Mouse (Mus musculus) forebrain, postnatal 0 days (tissue): ENCODE data around the gene Bora. TPM values are rescaled to one million over a fixed set of nuclear protein-coding genes. Genes with fewer than 3 reads are reported as not detected.

Experiments used
- ATAC-seq: fragments of 200-750 bp; cut with Nextera tagmentation; 2 replicates; pipeline ENCODE4 v1.8.0; 2017; ENCODE audit warnings: mild to moderate bottlenecking, moderate library complexity
- DNase-seq: peaks from one replicate; pipeline ENCODE4 v3.0.0-alpha.2; 2015
- H3K27ac ChIP-seq: fragments of 300-500 bp; sonication (generic); 2 replicates; pipeline ENCODE4 v1.5.1; 2014; ENCODE audit warnings: low read depth, mild to moderate bottlenecking, antibody characterized with exemption, low read length, moderate library complexity, mixed read lengths
- H3K27me3 ChIP-seq: fragments of 300-500 bp; sonication (generic); 2 replicates; pipeline ENCODE4 v1.6.1; 2014; ENCODE audit warnings: mild to moderate bottlenecking, low read length, mixed read lengths; ENCODE audit not compliant: insufficient read depth
- H3K36me3 ChIP-seq: fragments of 300-500 bp; sonication (generic); 2 replicates; pipeline ENCODE4 v1.6.1; 2014; ENCODE audit warnings: mild to moderate bottlenecking, moderate library complexity; ENCODE audit not compliant: insufficient read depth
- H3K4me1 ChIP-seq: fragments of 300-500 bp; sonication (generic); 2 replicates; pipeline ENCODE4 v1.6.1; 2014; ENCODE audit warnings: antibody characterized with exemption; ENCODE audit not compliant: insufficient read depth
- H3K4me2 ChIP-seq: fragments of 300-500 bp; sonication (generic); 2 replicates; pipeline ENCODE4 v1.6.1; 2014; ENCODE audit warnings: low read depth, mild to moderate bottlenecking, moderate library complexity
- H3K4me3 ChIP-seq: fragments of 300-500 bp; sonication (generic); 2 replicates; pipeline ENCODE4 v1.5.1; 2014; ENCODE audit warnings: low read depth, low read length, mixed read lengths
- H3K9ac ChIP-seq: fragments of 300-500 bp; sonication (generic); 2 replicates; pipeline ENCODE4 v1.6.1; 2014; ENCODE audit warnings: mild to moderate bottlenecking
- H3K9me3 ChIP-seq: fragments of 300-500 bp; sonication (generic); 2 replicates; pipeline ENCODE4 v1.6.1; 2016; ENCODE audit warnings: low read length
- CTCF ChIP-seq: sonication (generic); IDR thresholded peaks from 2 replicates; pipeline ENCODE4 v1.5.1; 2016; ENCODE audit warnings: antibody characterized with exemption, control low read depth, low read depth
- WGBS: fragments of 180-500 bp; shearing (Covaris S2); extraction: QIAGEN DNeasy Blood & Tissue Kit; methylation state at CpG from one replicate; pipeline ENCODE4 v1.1.7; 2014; 5-methylcytosine and 5-hydroxymethylcytosine counted together
- polyA plus RNA-seq: library from polyadenylated mRNA; unstranded; fragments of >200 nt; fragmentation: Nextera tagmentation; extraction: Ambion mirVana; gene quantifications from 2 replicates; pipeline ENCODE4 v1.2.1, GENCODE M21; 2015
- total RNA-seq: library from RNA; depleted of rRNA; stranded (reverse); fragments of >200 nt; gene quantifications from 2 replicates; pipeline ENCODE4 v1.2.3, GENCODE M21; 2014; rRNA removed

The Bora gene
- 3.7 and 4.2 TPM in 2 replicates for total RNA-seq
- polyA plus RNA-seq: 4.4 and 7.0 TPM in 2 replicates

DNA sequence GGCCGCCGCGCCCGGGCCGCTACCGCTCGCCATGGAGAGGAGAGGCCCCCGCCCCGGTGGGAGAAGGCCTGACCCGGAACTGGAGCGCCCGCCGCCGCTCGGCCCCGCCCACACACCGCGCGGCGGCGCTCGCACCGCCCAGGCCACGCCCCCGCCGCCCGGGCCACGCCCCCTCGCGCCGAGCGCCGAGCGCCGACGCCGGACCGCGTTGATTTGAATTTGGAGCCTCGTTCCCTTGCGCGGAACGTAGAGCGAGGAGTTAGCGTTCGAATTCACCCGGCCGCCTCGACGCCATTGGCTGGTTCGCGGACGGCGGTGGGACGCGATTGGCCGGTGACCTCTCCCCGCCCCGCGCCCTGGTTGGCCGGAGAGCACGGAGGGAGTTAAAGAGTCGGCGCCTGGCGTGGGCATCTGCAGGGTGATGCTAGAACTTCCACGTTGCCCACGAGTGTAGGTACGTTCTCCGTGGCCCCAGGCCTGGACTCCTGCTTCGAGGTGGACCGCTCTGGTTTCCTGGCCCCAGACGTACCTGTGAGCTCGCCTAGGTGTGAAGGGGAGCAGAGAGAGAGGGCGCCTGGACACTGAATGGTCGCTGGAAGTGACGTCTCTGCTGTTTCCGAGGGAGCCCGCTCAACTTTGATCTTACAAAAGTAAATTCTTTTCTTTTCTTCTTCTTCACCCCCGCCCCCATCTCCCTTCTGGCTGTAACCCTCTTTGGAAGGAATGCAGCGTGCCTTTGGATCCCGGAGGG, at the start of gene Bora, which contains the start of gene Mzt1:
TSS of gene Bora (plus strand) at position 192 of the 751 bp plus-strand sequence.
TSS of gene Mzt1 (minus strand) at position 104 of the 751 bp plus-strand sequence.
- Histone ChIP-seq H3K4me2 (peak within 1 kb of the TSS; percentile 87), H3K27ac (peak within 1 kb of the TSS; percentile 81), H3K36me3 (no peaks in the 10 kb centered on the region), H3K9ac (peak within 1 kb of the TSS; percentile 84), H3K9me3 (no peaks in the 10 kb centered on the region), H3K27me3 (no peaks in the 10 kb centered on the region), H3K4me1 (peaks cover 13% of the 10 kb centered on the region), H3K4me3 (peak within 1 kb of the TSS; percentile 87)
- DNase-seq (peak; percentile 93), ATAC-seq (peak; percentile 96)
- WGBS: under 1% methylated on average over 78 of the region's 81 CpGs
- no peak for TF ChIP-seq CTCF

DNA sequence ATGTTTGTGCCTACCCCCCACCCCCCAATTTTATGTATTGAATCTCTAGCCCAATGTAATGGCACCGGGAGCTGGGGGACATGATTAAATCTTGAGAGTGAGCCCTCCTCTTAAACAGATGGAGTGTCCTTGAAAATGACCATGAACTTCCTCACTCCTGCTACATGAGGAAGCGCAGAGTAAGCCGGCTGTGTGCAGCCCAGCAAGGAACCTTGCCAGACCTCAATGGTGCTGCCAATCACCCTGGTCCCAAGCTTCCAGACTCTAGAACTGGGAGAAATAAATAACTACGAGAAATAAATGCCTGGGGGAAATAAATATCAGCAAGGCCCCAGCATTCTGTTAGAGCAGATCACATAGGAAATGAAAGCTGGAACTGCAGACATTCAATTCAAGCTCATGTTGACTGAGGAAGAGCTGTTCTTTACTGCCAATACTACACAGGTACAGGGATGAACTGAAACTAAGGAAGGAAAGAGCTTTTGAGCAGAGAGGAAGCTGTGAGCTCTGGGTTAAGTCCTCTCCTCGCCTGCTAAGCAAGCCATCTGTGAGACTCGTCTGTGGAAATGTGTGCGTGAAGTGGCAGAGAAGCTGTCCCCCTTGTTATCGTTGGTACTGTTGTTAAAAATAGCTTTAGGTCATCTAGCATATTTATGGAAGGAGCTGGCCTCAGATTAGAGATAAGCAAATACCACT, 35.6 kb upstream of the Bora start:
- no peak overlapping the region for H3K27ac ChIP-seq
- H3K4me2 ChIP-seq: no peak overlapping the region
- H3K27me3 ChIP-seq: no peaks in the 10 kb centered on the region
- ATAC-seq (0 out of 2 replicates have a peak, but pooled peaks have one; percentile 10), DNase-seq (no peak)
- H3K9ac ChIP-seq: no peak overlapping the region
- H3K36me3 ChIP-seq: no peaks in the 10 kb centered on the region
- TF ChIP-seq CTCF: no peak
- H3K9me3 ChIP-seq: no peaks in the 10 kb centered on the region
- H3K4me1 ChIP-seq: no peaks in the 10 kb centered on the region
- H3K4me3 ChIP-seq: no peak overlapping the region
- WGBS: 62% methylated on average over 8 of the region's 8 CpGs

DNA sequence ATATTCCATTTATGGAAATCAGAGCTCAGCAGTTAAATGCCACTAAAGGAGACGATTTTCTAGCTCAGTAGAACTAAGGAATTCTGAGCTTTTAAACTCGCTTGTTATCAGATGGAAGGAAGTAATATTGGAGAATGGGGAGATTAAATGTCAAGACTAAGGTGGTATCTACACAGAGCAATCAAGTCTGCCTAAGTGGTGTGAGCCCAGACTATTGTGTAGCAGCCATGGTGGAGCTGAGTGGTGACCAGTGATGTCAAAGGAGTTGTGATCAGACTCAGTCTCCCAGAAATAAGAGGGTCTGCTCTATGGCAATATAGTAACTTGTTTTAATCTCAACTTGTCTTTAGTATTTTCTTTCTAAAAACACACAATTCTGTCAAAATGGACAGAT, 35.1 kb upstream of the Bora start:
- no peaks in the 10 kb centered on the region for H3K36me3 ChIP-seq
- H3K9me3 ChIP-seq: no peaks in the 10 kb centered on the region
- H3K4me1 ChIP-seq: no peaks in the 10 kb centered on the region
- DNase-seq: no peak
- no peaks in the 10 kb centered on the region for H3K27me3 ChIP-seq
- no peak for ATAC-seq
- no peak overlapping the region for H3K27ac ChIP-seq
- H3K9ac ChIP-seq: no peak overlapping the region
- 46% methylated on average over 2 of the region's 2 CpGs for WGBS
- H3K4me2 ChIP-seq: no peak overlapping the region
- TF ChIP-seq CTCF: no peak
- no peak overlapping the region for H3K4me3 ChIP-seq

DNA sequence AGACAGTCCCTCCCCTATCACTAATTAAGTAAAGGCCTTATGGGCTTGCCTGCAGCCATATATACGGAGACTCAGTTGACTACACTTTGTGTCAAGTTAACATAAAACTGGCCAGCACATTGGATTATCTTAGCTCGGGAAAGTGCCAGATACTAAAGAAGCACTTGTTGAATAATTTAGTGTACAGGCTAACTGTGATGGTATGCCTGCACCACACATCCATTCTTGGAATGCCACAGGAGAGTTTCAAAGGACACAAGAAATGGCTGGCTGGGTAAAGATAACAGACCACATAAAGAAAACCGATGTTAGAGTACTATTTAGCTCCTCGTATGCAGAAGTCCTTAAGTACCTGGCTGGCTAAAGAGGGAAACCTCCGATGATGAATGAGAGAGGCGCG, 27.3 kb upstream of the Bora start:
- H3K4me2 ChIP-seq: no peak overlapping the region

DNA sequence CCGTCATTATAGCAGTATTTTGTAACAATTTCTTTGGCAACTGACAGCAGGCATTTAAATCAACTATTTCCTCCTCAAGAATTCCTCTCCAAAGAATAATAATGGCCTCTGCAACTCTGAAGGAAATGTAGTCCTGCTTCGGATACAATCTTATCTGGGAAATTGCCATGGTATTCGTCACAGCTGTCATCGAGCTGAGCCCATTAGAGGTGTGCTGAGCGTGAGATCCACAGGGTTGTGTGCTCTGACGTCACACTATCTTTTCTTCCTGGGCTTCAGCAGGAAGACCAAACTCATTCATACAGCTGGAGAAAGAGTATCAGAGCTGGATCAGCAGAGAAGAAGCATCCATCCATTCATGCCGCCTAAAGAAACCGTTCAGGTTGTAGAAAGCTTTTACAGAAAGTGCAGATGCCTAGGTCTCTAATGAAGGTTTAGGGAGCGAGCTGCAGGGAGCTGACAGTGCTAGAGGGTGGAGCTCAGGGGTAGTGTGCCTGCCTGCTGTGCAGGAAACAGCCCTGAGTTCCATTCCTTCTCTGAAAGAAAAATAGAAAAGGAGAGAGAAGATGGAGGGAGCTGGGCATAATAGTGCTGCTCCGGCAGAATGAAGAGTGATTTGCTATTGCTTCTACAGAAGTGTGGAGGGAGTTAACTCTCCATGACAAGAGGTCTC, 26.8 kb upstream of the Bora start:
- Histone ChIP-seq H3K9ac (no peak overlapping the region), H3K4me2 (no peak overlapping the region), H3K27me3 (no peaks in the 10 kb centered on the region), H3K4me1 (no peaks in the 10 kb centered on the region), H3K27ac (no peak overlapping the region), H3K9me3 (no peaks in the 10 kb centered on the region), H3K36me3 (no peaks in the 10 kb centered on the region), H3K4me3 (no peak overlapping the region)
- TF ChIP-seq CTCF: no peak
- no peak for ATAC-seq
- WGBS: 61% methylated on average over 10 of the region's 10 CpGs
- DNase-seq: no peak

More for the DNA sequence above, 27.3 kb upstream of the Bora start:
- WGBS: 73% methylated on average over 7 of the region's 7 CpGs
- H3K36me3 ChIP-seq: no peaks in the 10 kb centered on the region
- H3K4me3 ChIP-seq: no peak overlapping the region
- H3K27me3 ChIP-seq: no peaks in the 10 kb centered on the region
- H3K9me3 ChIP-seq: no peaks in the 10 kb centered on the region
- DNase-seq (no peak), ATAC-seq (no peak)
- no peak overlapping the region for H3K9ac ChIP-seq
- H3K27ac ChIP-seq: no peak overlapping the region
- H3K4me1 ChIP-seq: no peaks in the 10 kb centered on the region
- no peak for TF ChIP-seq CTCF

DNA sequence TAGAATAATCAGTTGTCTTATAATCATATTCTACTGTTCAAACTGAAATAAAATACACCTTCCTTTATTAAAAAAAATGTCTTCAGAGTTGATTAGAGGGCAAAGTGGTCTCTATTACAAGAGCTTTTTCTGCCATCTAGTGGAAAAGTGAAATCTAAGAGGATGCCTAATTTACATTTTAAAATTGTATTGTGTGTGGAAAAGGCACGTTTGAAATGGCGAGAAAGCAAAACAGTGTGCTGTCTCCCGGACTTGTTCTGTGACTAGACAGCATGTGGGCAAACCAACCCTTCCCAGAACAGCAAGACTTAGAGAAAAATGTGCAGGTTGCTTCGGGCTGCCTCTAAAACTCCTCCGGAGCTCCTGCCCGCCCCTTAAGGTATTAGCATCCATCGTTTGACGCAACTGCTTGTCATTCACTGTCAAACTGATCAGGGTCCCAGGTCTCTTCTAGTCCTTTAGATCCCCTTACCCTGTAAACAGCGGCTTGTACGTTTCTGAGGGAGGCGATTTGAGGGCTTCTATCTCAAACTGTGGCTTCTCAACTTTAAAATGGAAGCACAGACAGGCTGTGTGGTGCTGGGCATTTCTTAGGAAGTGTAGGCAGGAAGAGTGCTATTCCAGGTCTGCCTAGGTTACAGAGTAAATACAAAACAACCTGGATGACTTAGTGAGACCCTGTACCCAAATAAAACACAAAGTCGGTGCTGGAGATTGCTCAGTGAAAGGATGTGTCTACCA, 23.5 kb upstream of the Bora start:
- peak; percentile 69 for ATAC-seq
- DNase-seq: peak; percentile 56
- Histone ChIP-seq H3K4me1 (no peaks in the 10 kb centered on the region), H3K4me2 (peak overlapping the region; percentile 52), H3K27me3 (no peaks in the 10 kb centered on the region), H3K36me3 (no peaks in the 10 kb centered on the region), H3K9me3 (no peaks in the 10 kb centered on the region), H3K27ac (no peak overlapping the region), H3K4me3 (peak overlapping the region; percentile 35), H3K9ac (peak overlapping the region; percentile 28)
- TF ChIP-seq CTCF: peak; percentile 58
- 37% methylated on average over 12 of the region's 12 CpGs for WGBS
